Mouse (Mus musculus) E14TG2a.4 (cell line): Measurements from ENCODE around the gene Pla2g10.
"Not testable (repeated sequence)": the region's sequence is repeated elsewhere in the genome, so short reads cannot be mapped to it uniquely, and the experiment has no call there.

Source experiments
- H3K27me3 ChIP-seq: 2 replicates; pipeline ENCODE4 v1.6.1; 2014; ENCODE audit warnings: low read length, control low read depth; ENCODE audit not compliant: insufficient read depth
- H3K36me3 ChIP-seq: 2 replicates; pipeline ENCODE4 v1.6.1; 2014; ENCODE audit warnings: low read length, control low read depth; ENCODE audit not compliant: insufficient read depth
- H3K4me1 ChIP-seq: replicated peaks from 2 replicates; pipeline ENCODE4 v1.6.1; 2014; ENCODE audit warnings: low read depth, low read length, control low read depth
- H3K4me3 ChIP-seq: replicated peaks from 2 replicates; pipeline ENCODE4 v1.5.1; 2014; ENCODE audit warnings: mild to moderate bottlenecking, low read length
- H3K9me3 ChIP-seq: 2 replicates; pipeline ENCODE4 v1.6.1; 2014; ENCODE audit warnings: low read length, control low read depth
- CTCF ChIP-seq: conservative IDR thresholded peaks from 2 replicates; pipeline ENCODE4 v1.5.1; 2014; ENCODE audit warnings: low read length
- NANOG ChIP-seq: IDR thresholded peaks from 2 replicates; pipeline ENCODE4 v1.6.1; 2014; ENCODE audit warnings: borderline replicate concordance, low read length, mixed read lengths
- POU5F1 ChIP-seq: IDR thresholded peaks from 2 replicates; pipeline ENCODE4 v1.6.1; 2014; ENCODE audit warnings: low read length, borderline replicate concordance

Gene Pla2g10

DNA sequence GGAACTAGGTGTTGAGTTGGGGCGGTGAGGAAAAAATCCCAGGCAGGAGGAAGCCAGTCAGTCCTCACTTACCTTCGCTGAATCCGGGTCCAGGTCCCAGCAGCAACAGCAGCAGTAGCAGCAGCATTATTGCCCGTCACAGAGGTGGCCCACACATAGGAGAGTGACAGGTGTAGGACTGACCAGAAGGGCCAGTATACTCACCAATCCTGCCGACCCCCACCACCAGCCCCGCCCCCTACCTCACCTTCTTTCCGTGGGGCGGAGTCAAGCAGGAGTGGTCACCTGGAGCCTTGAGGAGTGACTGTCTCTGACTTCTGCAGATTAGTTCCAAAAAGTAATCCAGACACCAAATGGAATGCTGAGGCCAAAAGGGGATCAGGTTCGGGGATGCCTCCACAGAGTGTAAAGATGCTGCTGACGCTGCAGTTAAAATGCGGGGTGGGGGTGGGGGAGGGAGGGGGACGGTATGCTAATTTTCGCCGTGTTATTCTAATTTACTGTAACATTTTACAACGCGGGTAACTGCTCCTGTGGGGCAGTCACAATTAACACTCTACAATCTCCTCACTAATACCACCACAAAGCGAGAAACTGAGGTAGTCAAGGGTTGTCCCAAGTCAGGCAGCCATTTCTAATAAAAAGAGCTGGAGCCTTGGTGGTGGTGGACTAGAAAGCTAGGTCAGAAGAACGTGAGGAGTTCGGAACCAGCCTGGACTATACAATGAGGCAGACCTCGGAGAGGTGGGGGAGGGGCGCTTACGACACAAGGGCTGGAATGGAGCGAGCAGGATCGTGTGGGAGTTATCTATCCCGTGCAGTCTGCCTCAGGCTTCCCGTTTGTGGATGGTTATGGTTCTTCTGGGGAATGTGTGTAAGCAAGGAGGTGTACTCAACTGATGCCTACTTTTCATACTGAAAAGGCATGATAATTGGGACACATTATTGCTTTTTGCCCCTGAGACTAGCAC is at the start of gene Pla2g10:
Gene Pla2g10 (minus strand): TSS at position 699 of the 971 bp plus-strand sequence.
- TF ChIP-seq POU5F1 (no peak), CTCF (no peak), NANOG (no peak)
- peaks cover 74% of the 10 kb centered on the region for H3K4me1 ChIP-seq
- H3K36me3 ChIP-seq = 0 out of 2 replicates have a peak, but pooled peaks cover 8% of the 10 kb centered on the region
- no peaks in the 10 kb centered on the region for H3K9me3 ChIP-seq
- peak within 1 kb of the TSS; percentile 68 for H3K4me3 ChIP-seq
- no peaks in the 10 kb centered on the region for H3K27me3 ChIP-seq

DNA sequence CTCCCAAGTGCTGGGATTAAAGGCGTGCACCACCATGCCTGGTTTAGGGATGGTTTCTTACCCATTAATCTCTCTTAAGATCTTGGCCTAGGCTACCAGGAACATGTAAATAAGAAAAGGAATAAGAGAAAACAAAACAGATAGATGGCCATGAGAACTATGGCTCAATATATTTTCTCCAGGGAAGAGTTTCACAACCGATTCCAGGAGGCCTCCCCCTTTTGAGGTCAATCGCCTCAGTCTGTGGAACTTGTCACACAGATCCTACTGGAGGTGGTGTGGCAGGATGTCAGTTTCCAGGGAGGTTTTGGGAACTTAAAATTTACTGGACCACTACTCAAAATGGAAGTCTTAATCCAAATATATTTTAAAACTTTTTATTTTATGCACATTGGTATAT is 43.9 kb upstream of the Pla2g10 start:
- H3K4me1 ChIP-seq = peaks cover 26% of the 10 kb centered on the region
- not testable (repeated sequence) for H3K27me3 ChIP-seq, H3K36me3 ChIP-seq, H3K4me3 ChIP-seq
- H3K9me3 ChIP-seq = peaks cover 30% of the 10 kb centered on the region

DNA sequence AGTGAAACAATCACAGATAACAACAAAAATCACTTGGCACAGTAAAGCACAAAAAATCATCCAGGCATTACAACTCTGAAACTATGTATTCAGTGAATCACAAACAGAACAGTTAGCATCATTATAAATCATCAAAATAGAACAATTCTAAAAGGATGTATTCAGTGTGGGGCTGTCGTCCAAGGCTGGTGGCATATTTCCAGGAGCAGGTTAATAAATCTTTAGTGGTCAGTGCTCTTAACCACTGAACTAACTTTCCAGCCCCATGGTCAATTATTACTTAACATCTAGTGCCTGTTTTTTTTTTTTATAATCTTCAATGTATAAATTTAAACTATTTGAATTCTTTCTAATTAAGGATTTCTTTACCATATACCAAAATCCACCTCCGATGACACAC is 43.2 kb upstream of the Pla2g10 start:
- not testable (repeated sequence) for H3K27me3 ChIP-seq, H3K4me3 ChIP-seq, H3K36me3 ChIP-seq
- Histone ChIP-seq H3K9me3 (peaks cover 23% of the 10 kb centered on the region), H3K4me1 (peaks cover 31% of the 10 kb centered on the region)

DNA sequence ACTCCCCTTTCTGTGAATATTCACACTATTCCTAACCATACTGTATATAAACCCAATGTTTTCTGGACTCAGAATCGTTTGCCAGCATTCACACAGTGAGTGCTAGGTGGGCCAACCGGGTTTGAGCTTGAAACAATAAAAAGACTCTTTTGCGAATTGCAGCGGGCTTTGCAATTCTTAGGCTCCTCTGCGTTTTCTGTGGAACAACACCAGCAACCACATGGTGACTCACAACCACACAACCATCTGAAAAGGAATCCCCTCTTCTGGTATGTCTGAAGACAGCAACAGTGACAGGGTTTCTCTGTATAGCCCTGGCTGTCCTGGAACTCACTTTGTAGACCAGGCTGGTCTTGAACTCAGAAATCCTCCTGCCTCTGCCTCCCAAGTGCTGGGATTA is 41.3 kb upstream of the Pla2g10 start:
- peaks cover 40% of the 10 kb centered on the region for H3K4me1 ChIP-seq
- not testable (repeated sequence) for H3K36me3 ChIP-seq, H3K4me3 ChIP-seq, H3K27me3 ChIP-seq, H3K9me3 ChIP-seq

DNA sequence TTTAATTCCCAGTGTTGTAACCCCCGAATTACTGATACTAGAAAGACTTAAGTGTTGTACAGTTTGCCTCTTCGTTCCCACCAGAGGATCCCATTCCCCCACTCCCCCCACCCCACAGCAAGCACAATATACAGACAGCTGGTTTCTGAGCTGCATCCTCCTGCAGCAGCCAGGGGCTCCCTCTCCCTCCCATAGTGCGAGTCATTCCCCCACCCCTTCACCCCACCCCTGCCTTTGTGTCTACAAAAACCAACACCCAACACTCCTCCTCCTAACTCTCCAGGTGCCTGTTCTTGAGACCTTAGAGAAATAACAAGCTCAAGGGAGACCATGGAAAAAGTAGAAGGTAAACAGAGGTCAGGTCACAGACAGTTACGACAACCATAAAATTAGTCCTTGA is 40.8 kb upstream of the Pla2g10 start:
- not testable (repeated sequence) for H3K36me3 ChIP-seq, H3K9me3 ChIP-seq, H3K27me3 ChIP-seq
- peaks cover 44% of the 10 kb centered on the region for H3K4me1 ChIP-seq
- H3K4me3 ChIP-seq = 0 out of 2 replicates have a peak overlapping the region, but pooled peaks have one; percentile 10

DNA sequence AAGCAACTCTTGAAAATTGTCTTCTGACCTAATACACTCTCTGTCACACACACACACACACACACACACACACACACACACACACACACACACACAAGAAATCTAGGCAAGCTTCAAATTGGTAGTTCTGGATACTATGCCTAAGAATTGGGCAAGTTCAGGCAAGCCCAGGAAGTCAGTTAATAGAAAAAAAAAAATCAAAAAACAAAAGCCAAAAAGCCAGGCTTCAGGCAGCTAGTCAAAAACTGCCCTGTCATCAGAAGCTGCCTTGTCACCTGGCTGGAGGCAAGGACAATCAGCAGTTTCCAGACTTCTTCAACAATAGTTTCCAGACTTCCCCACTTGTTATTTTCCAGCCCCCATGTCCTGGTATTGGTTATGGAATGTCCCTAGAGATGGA is 35.6 kb upstream of the Pla2g10 start:
- no peaks in the 10 kb centered on the region for H3K9me3 ChIP-seq
- TF ChIP-seq CTCF (no peak), NANOG (no peak), POU5F1 (no peak)
- H3K27me3 ChIP-seq = no peaks in the 10 kb centered on the region
- no peaks in the 10 kb centered on the region for H3K36me3 ChIP-seq
- H3K4me3 ChIP-seq = no peak overlapping the region
- peaks cover 65% of the 10 kb centered on the region for H3K4me1 ChIP-seq

DNA sequence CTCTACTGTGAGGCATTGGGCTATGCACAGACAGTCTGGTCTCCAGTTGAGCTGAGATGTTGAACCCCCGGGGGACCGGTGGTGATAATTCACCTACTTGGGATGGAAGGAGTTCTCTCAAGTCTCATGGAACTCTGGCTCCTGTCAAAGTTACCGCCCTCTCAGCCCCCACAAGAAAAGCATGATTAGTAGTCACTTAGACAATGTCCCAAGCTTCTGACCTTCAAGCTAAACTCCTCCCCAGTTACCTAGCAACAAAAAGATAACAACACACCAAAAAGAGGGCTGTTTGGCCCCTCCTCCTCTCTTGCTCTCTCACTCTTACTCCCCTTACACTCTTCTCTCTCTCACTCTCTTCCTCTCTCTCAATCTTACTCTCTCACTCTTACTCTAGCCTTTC is 33.7 kb upstream of the Pla2g10 start:
- TF ChIP-seq POU5F1 (no peak), CTCF (no peak), NANOG (no peak)

DNA sequence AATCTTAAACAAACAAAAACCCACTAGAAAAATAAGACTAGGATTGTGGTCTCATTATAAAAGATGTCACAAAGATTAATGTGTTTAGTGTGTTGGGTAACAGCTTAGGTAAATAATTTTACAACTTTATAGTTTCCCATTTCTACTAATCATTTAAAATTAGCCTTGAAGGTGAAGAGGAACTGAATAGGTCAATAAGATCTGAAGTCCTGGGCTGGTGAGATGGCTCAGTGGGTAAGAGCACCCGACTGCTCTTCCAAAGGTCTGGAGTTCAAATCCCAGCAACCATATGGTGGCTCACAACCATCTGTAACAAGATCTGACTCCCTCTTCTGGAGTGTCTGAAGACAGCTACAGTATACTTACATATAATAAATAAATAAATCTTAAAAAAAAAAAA is 32.0 kb upstream of the Pla2g10 start:
- Histone ChIP-seq H3K36me3 (peaks cover 13% of the 10 kb centered on the region), H3K4me1 (peaks cover 49% of the 10 kb centered on the region)
- H3K4me3 ChIP-seq, H3K27me3 ChIP-seq, H3K9me3 ChIP-seq: not testable (repeated sequence)

More for the DNA sequence above, 33.7 kb upstream of the Pla2g10 start:
- Histone ChIP-seq H3K4me1 (peaks cover 49% of the 10 kb centered on the region), H3K36me3 (peaks cover 9% of the 10 kb centered on the region), H3K4me3 (peak overlapping the region; percentile 57), H3K9me3 (no peaks in the 10 kb centered on the region), H3K27me3 (no peaks in the 10 kb centered on the region)

DNA sequence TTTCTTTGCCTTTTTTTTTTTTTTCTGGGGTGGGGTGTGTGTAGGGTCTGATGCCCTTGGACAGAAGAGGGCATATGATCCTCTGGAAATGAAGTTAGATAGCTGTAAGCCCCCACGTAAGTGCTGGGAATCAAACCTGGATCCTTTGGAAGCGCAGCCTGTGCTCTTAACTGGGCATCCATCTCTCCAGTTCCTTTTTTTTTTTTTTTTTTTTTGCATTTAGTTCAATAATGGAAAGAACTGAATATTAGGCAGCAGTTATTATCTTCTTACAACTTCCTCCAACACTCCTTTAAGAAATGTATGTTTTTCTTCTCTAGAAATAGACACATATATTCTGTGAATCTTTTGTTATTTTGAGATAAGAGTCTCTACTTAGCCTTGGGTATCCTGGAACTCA is 27.0 kb upstream of the Pla2g10 start:
- Histone ChIP-seq H3K9me3 (peaks cover 4% of the 10 kb centered on the region), H3K4me1 (peaks cover 40% of the 10 kb centered on the region), H3K36me3 (peaks cover 13% of the 10 kb centered on the region), H3K27me3 (no peaks in the 10 kb centered on the region), H3K4me3 (peak overlapping the region; percentile 39)
- TF ChIP-seq NANOG (no peak), CTCF (no peak), POU5F1 (no peak)
